Mouse (Mus musculus) lung, adult 2 months (tissue): Measurements from ENCODE around the gene Rem2.

Source experiments
- CTCF ChIP-seq: fragments of 200-500 bp; IDR thresholded peaks from 2 replicates; pipeline ENCODE4 v1.5.1; 2011; ENCODE audit warnings: mild to moderate bottlenecking, low read length, control low read depth; ENCODE audit not compliant: insufficient read depth
- POLR2A ChIP-seq: fragments of 200-500 bp; IDR thresholded peaks from 2 replicates; pipeline ENCODE4 v1.6.1; 2011; ENCODE audit warnings: low read depth, mild to moderate bottlenecking, control low read depth, low read length, borderline replicate concordance; ENCODE audit errors: extremely low read depth

DNA sequence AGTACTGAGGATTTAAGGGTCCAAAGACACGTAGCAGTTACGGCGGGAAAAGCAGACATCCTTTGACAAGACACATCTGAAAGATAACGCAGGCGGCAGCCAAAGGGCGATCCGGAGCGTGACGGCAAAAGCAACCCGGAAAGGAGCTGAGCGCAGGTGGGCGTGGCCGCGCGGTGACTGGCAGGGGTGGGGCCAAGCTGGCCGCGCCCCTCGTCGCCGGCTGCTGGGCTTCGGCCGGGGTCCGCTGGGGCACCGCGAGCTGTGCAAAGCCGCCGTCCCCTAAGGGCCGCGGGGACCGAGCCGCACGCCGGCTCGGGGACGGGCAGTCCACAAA is 12.0 kb upstream of the Rem2 start, which contains the start of gene Lrp10:
- TF ChIP-seq POLR2A (peak; percentile 69; the same call in 1 of the 2 replicates), CTCF (no peak)
